Mouse (Mus musculus) adrenal gland, postnatal 36 days (tissue): ENCODE measurements around the gene Gtpbp2. TPM values are rescaled to one million over a fixed set of nuclear protein-coding genes. Genes with fewer than 3 reads are reported as not detected.

Experiments
- DNase-seq, 2 experiments: peaks; one replicate each; pipeline ENCODE4 v3.0.0; 2021; ENCODE audit warnings: mixed read lengths in 1 of 2
- total RNA-seq, 2 experiments: library from RNA; stranded (reverse); gene quantifications; 2 replicates each; pipeline ENCODE4 v1.2.3; 2021

Gtpbp2 gene
- total RNA-seq, 2 experiments from 2014 or later: 67.4 to 78.1 TPM

DNA sequence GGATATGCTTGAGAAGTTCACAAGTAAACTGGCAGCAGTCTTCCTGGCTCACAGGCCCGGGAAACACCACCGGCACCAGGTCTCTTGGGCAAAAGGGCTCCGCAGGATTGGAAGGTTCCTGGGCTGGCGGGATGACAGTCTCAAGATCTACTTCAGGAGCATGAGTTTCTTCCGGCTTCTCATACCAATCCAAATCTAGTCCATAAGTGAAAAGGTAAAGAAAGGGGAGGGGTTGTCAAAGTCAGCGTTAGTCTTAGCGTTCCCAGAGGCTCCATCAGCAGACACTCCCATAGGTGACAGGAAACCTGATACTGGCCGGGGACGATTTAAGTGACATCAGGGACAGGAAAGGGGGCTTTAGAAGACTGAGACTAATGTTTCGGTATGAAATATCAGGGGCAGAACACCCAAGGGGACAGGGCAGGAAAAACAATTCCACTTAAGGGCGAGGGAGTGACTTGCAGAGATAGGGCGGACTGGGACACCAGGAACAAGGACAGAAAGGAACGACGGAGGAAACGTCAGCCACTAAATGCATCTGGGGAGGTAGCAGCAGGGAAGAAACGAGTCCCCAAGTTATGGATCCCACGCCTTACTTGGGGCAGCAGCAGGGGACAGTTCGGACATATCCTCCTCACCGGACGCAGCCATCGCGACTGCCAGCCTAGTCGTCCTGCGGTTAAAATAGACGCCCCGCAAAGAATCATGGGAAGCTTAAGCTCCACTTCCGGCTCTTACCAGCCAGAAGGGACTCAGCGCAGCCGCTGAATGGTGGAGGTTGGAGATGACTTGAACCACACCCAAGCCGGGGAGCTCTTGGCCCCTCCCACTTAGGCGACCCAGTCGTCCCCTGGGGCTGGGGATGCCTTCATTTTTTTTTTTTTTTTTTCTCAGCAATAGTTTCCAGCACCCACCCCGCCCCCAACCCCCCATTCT is 7.7 kb upstream of the Gtpbp2 start, which contains the start of gene Mad2l1bp:
Gene Mad2l1bp, minus strand, starts transcription at position 707 of the 936 bp plus-strand sequence.
- peak; percentile 91 to 94 for DNase-seq

DNA sequence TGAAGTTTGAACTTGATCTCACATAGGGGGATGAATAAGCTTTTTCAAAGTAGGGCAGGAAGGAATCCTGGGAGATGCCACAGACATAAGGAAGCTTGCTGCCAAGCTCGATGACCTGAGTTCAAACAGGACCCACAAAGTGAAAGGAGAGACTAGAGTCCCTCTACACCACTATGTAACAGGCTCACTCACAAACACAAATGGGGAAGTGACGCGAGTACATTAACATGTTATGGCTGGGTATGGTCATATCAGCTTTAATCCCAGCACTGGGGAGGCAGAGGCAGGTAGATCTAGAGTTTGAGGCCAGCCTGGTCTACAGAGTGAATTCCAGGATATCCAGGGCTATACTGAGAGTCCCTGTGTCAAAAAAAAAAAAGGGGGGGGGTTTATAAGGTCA is 6.5 kb upstream of the Gtpbp2 start:
- no peak for DNase-seq

DNA sequence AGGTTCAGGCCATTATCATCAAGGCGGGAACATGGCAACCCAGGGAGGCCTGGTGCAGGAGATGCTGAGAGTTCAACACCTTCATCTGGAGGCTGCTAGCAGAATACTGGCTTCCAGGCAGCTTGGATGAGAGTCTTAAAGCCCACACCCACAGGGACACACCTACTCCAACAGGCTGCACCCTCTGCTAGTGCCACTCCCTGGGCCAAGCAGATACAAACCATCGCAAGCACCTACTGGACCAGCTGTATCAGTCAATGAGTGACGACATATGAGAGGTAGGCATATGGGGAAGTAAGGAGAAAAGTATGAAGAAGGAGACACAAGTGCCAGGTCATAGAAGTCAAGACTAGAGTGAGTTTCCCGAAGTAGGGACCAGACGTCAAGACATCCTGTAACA is 4.2 kb upstream of the Gtpbp2 start:
- no peak for DNase-seq

DNA sequence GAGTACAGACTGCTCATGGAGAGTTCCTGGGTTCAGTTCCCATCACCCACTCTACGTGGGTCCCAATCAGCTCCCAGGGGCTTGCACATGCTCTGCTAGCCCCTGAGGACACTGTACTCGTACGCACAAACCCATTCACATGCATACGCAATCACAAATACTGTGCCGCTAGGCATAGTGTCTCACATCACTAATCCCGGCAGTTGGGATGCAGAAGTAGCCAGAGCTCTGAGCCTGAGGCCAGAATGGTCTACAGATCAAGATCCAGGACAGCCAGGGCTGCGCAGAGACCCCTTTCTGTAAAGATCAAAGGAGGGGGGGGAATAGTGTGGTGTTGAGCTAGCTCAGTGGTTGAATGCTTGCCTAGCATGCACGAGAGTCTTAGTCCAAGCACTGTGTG is 3.7 kb upstream of the Gtpbp2 start:
- no peak for DNase-seq

DNA sequence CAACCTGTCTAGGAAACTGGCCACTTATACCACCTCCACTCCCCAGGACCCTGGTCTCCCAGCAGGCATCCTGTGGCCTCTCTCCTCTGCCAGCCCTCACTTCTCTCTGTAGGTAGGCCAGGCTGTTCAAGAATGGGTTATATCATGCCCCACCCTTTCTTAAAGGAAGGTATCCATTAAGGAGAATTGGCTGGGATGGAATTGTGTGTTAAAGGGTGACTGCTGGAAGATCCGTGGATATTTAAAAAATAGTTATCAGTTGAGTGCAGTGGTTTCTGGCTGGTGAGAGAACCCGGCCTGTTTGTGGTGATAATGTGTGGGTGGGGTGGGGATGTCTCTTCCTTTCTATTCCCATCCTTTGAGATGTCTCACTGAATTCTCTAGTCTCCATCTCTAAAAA is 1.6 kb upstream of the Gtpbp2 start:
- DNase-seq: no peak

- peak; percentile 95 to 96 for DNase-seq
These were observed 656 bp upstream of the Gtpbp2 start for GRCm38 (mm10) chr17:46160090-46160662.

DNA sequence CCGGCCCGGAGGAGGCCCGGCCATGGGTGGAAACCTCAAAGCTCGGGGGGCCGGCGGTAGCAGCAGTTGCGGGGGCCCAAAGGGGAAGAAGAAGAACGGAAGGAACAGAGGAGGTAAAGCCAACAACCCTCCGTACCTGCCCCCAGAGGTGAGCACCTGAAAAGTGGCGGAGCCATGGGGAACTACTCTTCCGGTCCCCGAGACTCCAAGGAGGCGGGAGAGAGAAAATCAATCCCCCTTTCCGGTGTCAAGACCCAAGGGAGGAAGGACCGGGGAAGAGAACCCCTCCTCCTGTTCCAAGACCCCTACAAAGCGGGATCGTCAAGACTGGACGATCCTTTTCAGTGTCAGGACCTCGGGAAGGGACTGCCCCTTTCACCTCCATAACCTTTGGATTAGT is 347 bp downstream of the Gtpbp2 start:
- DNase-seq: no peak

GRCm38 (mm10) chr17:46161710-46162109 is 878 bp downstream of the Gtpbp2 start:
- DNase-seq: no peak

- DNase-seq: no peak
These were observed 1.7 kb downstream of the Gtpbp2 start for GRCm38 (mm10) chr17:46162551-46162950.

GRCm38 (mm10) chr17:46162951-46163421 is 2.2 kb downstream of the Gtpbp2 start:
- DNase-seq: peak; percentile 37 to 49

DNA sequence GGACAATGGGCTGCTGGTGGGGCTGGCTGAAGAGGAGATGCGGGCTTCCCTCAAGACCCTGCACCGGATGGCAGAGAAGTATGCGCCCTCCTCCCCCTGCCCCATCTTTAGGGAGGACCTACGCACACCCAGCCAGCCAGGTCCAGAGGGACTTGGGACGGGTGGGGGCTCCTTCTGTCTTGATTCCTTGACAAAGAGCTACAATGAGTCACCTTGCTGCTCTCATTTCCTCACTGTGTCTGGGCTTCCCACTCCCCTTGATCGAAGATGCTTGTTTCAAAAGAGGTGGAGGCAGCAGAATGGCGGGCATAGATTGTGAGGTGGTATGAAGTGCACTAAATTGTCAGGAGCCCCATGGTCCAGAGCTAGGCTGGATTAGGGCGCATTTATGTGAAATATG is 3.5 kb downstream of the Gtpbp2 start:
- DNase-seq: no peak

DNA sequence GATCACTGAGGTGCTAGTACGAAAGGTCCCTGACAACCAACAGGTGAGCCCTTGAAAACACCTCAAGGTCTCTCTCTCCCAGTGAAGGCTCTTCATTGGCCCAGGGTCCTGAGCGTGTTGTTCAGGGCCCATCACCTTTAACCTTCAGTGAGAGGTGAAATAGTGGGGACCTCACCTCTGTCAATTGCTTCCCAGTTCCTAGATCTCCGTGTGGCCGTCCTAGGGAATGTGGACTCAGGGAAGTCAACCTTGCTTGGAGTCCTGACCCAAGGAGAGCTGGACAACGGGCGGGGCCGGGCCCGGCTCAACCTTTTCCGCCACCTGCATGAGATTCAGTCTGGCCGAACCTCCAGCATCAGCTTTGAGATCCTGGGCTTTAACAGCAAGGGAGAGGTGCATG is 4.0 kb downstream of the Gtpbp2 start:
- DNase-seq: no peak

DNA sequence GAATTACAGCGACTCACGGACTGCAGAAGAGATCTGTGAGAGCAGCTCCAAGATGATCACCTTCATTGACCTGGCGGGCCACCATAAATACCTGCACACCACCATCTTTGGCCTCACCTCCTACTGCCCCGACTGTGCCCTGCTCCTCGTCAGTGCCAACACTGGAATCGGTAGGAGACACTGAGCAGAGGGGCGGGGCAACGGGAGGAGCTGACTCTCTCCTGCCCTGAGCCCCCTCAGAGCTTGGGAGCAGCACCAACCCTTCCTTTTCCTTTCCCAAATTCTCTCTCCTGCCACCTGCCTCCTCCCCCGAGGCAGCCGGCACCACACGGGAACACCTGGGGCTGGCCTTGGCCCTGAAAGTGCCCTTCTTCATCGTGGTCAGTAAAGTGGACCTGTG is 4.6 kb downstream of the Gtpbp2 start:
- no peak for DNase-seq

DNA sequence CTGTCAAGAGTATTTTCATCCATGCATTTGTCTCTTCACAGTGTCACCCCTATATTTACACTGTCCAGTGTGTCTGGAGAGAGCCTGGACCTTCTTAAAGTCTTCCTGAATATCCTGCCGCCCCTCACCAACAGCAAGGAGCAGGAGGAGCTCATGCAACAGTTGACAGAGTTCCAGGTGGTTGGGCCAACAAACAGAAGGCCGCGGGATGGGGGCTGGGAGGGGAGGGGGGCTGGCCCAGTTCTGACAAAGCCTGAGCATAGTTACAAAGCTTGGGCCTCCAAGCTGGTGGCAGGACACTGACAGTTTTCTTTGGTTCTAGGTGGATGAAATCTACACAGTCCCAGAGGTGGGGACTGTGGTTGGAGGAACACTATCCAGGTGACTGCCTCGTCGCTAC is 5.4 kb downstream of the Gtpbp2 start:
- DNase-seq: no peak

GRCm38 (mm10) chr17:46167014-46167413 is 6.2 kb downstream of the Gtpbp2 start:
- DNase-seq: peak; percentile 51 to 66

GRCm38 (mm10) chr17:46168318-46168717 is 7.5 kb downstream of the Gtpbp2 start:
- no peak for DNase-seq

- no peak for DNase-seq
These were observed 7.9 kb downstream of the Gtpbp2 start for GRCm38 (mm10) chr17:46168768-46169167.

- DNase-seq: peak in 1 of 2 experiments; percentile 53
These were observed 9.7 kb downstream of the Gtpbp2 start for GRCm38 (mm10) chr17:46170538-46170937.

DNA sequence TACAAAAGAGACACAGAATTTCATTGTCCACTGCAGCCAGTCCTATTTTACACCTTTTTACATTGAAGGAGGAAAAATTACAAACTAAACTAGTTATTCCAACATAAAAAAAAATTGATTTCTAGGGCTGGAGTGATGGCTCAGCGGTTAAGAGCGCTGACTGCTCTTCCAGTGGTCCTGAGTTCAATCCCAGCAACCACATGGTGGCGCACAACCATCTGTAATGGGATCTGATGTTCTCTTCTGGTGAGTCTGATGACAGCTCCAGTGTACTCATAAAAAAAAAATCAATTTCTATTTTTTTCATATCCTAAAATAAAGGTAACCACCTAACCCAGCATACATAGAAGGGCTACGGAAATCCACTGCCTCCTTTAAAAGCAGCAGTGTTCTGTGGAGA is 21.4 kb downstream of the Gtpbp2 start:
- DNase-seq: peak; percentile 51 to 62

DNA sequence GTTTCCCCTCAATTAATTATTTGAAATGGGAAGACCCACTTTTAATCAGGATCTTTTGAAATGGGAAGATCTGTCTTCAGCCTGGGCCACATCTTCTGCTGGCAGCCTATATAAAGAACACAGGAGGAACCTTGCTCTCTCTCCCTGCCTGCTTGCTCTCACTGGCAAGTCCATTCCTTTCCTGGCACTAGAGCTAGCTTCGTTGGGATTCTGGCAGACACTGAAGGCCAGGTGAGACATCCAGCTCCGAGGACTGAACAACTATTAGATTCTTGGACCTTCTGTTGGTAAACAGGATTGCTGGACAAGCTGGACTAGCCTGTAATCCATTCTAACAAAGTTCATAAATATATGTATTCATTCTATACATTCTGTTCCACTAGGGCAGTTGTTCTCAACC is 28.0 kb downstream of the Gtpbp2 start:
- peak in 1 of 2 experiments; percentile 40 for DNase-seq

DNA sequence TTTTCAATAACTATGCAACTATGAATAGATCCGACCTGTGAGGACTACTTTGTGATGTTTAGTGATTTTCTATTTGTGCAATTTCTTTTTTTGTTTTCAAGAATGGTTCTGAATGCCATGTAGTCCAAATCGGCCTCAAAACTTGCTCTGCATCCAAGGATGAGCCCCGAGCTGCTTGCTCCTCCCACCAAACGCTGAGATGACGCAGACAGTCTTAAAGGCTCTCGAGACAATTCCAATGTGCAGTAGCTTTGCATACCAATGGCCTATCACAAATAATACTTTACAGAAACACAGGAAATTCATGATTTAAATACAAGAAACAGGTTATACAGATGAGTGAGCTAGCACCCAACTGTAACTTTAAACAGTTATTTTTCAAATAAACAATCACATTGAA is 40.3 kb downstream of the Gtpbp2 start:
- DNase-seq: peak; percentile 66 to 68

GRCm38 (mm10) chr17:46202421-46203071 is 41.7 kb downstream of the Gtpbp2 start, which contains the start of the genes Polh and Xpo5:
Gene Polh (minus strand): TSS chr17:46202645.
Gene Xpo5 (plus strand): TSS chr17:46202782.
- DNase-seq: peak; percentile 94 to 96

DNA sequence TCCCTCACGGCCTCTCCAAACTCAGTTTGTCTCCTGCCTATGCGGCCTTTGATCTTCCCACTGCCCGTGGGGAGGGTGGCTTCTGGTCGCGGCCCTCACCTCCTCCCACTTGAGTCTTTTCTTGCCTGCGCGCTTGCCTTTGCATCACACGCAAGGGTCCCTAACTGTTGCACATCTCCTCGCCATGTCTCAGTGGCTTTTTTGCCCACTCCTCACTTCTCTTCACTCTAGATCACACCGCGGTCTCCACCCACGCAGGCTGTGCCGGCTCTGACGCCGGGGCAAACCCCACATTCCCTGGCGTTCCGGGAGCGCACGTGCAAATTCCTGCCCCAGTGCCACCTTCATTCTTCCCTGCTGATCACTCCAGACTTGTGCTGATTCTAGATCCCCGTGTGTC is 42.2 kb downstream of the Gtpbp2 start:
- peak; percentile 41 to 44 for DNase-seq
